Mouse (Mus musculus) midbrain, postnatal 0 days (tissue): ENCODE measurements at regions not wholly inside any gene's neighbourhood (a gene's known extent, or its start where the extent isn't known, plus 50 kb on each side); places are given as distances from the start of the nearest gene placed in this dataset.

Source experiments
- ATAC-seq: fragments of 200-750 bp; cut with Nextera tagmentation; 2 replicates; pipeline ENCODE4 v1.8.0; 2017; ENCODE audit warnings: moderate number of reproducible peaks, mild to moderate bottlenecking, moderate TSS enrichment, moderate library complexity; ENCODE audit not compliant: low FRiP score
- DNase-seq: peaks from one replicate; pipeline ENCODE4 v3.0.0-alpha.2; 2015; ENCODE audit warnings: low spot score
- H3K27ac ChIP-seq: fragments of 300-500 bp; sonication (generic); 2 replicates; pipeline ENCODE4 v1.5.1; 2014; ENCODE audit warnings: low read depth, mild to moderate bottlenecking, low read length, mixed read lengths
- H3K27me3 ChIP-seq: fragments of 300-500 bp; sonication (generic); 2 replicates; pipeline ENCODE4 v1.6.1; 2014; ENCODE audit warnings: low read length, control low read depth, mixed read lengths; ENCODE audit not compliant: insufficient read depth
- H3K36me3 ChIP-seq: fragments of 300-500 bp; sonication (generic); 2 replicates; pipeline ENCODE4 v1.6.1; 2014; ENCODE audit warnings: low read length, control low read depth, mixed read lengths; ENCODE audit not compliant: insufficient read depth
- H3K4me1 ChIP-seq: fragments of 300-500 bp; sonication (generic); 2 replicates; pipeline ENCODE4 v1.6.1; 2014; ENCODE audit warnings: mild to moderate bottlenecking, control low read depth, antibody characterized with exemption, low read length, mixed read lengths; ENCODE audit not compliant: insufficient read depth
- H3K4me2 ChIP-seq: fragments of 300-500 bp; sonication (generic); 2 replicates; pipeline ENCODE4 v1.6.1; 2014; ENCODE audit warnings: low read depth, mild to moderate bottlenecking, low read length, mixed read lengths; ENCODE audit not compliant: poor library complexity, severe bottlenecking
- H3K4me3 ChIP-seq: fragments of 300-500 bp; sonication (generic); 2 replicates; pipeline ENCODE4 v1.5.1; 2014; ENCODE audit warnings: low read depth, mild to moderate bottlenecking, low read length, moderate library complexity
- H3K9ac ChIP-seq: fragments of 300-500 bp; sonication (generic); replicated peaks from 2 replicates; pipeline ENCODE4 v1.6.1; 2014; ENCODE audit warnings: mild to moderate bottlenecking, low read length, moderate library complexity, mixed read lengths; ENCODE audit not compliant: poor library complexity, severe bottlenecking
- H3K9me3 ChIP-seq: fragments of 300-500 bp; sonication (generic); 2 replicates; pipeline ENCODE4 v1.6.1; 2016; ENCODE audit warnings: low read length, control low read depth
- CTCF ChIP-seq: IDR thresholded peaks from 2 replicates; pipeline ENCODE4 v1.5.1; 2016; ENCODE audit warnings: antibody characterized with exemption, mild to moderate bottlenecking
- WGBS: fragments of 180-500 bp; shearing (Covaris S2); extraction: QIAGEN DNeasy Blood & Tissue Kit; methylation state at CpG from one replicate; pipeline ENCODE4 v1.1.7; 2014; 5-methylcytosine and 5-hydroxymethylcytosine counted together

DNA sequence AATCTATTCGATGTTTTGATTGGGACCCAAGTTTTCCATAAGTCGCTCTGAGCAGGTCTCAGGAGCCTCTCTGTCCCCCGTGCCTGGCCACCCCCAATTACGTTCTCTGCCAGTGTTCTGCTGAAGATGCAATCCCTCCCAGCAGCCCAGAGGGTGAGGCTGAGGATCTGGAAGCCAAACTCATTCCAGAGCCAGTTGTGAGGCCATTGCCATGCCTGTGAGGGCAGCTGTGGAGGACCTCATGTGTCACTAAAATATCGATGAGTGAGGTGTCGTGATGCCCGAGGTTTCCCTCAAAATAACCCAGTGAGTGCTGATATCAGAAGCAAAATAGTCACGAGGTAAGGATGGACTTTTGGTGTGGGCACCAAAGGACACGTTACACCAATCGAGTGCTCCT is 93.1 kb upstream of the Mvb12b start:
- Histone ChIP-seq H3K9me3 (no peaks in the 10 kb centered on the region), H3K27me3 (no peaks in the 10 kb centered on the region), H3K4me2 (no peak overlapping the region), H3K27ac (no peak overlapping the region), H3K4me3 (no peak overlapping the region), H3K4me1 (no peaks in the 10 kb centered on the region), H3K36me3 (no peaks in the 10 kb centered on the region), H3K9ac (no peak overlapping the region)
- no peak for DNase-seq
- TF ChIP-seq CTCF: no peak
- no peak for ATAC-seq
- WGBS: 86% methylated on average over 10 of the region's 10 CpGs

DNA sequence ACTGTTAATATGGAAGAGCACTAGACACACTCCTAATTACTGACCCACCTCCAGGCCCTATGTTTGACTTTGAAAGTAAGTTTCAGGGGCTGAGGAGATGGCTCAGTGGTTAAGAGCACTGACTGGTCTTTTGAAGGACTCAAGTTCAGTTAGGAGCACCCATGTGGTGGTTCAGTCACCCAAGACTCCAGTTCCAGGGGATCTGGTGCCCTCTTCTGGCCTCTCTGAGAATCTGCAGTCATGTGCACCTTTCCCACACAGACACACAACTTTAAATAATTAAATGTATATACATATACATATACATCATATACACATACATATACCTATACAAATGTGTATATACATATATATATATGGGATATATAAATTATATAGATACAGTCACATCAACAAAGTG is 91.5 kb upstream of the Mvb12b start:
- H3K9ac ChIP-seq: no peak overlapping the region
- H3K9me3 ChIP-seq: no peaks in the 10 kb centered on the region
- no peak for DNase-seq
- TF ChIP-seq CTCF: peak; percentile 43
- no peak overlapping the region for H3K27ac ChIP-seq
- H3K4me1 ChIP-seq: no peaks in the 10 kb centered on the region
- no peaks in the 10 kb centered on the region for H3K27me3 ChIP-seq
- H3K4me3 ChIP-seq: no peak overlapping the region
- no peak overlapping the region for H3K4me2 ChIP-seq
- no peaks in the 10 kb centered on the region for H3K36me3 ChIP-seq
- no peak for ATAC-seq

GRCm38 (mm10) chr2:33978550-33978949 is 90.8 kb upstream of the Mvb12b start:
- DNase-seq: no peak
- 92% methylated on average over 4 of the region's 4 CpGs for WGBS
- H3K27me3 ChIP-seq: no peaks in the 10 kb centered on the region
- no peak for TF ChIP-seq CTCF
- H3K36me3 ChIP-seq: no peaks in the 10 kb centered on the region
- ATAC-seq: no peak
- no peak overlapping the region for H3K27ac ChIP-seq
- H3K4me1 ChIP-seq: no peaks in the 10 kb centered on the region
- H3K4me2 ChIP-seq: no peak overlapping the region
- H3K9ac ChIP-seq: no peak overlapping the region
- no peak overlapping the region for H3K4me3 ChIP-seq
- H3K9me3 ChIP-seq: no peaks in the 10 kb centered on the region

GRCm38 (mm10) chr2:33977576-33978352 is 90.0 kb upstream of the Mvb12b start:
- no peaks in the 10 kb centered on the region for H3K9me3 ChIP-seq
- H3K27me3 ChIP-seq: no peaks in the 10 kb centered on the region
- no peak overlapping the region for H3K27ac ChIP-seq
- no peak overlapping the region for H3K4me2 ChIP-seq
- TF ChIP-seq CTCF: no peak
- no peaks in the 10 kb centered on the region for H3K36me3 ChIP-seq
- ATAC-seq (no peak), DNase-seq (no peak)
- WGBS: 73% methylated on average over 20 of the region's 20 CpGs
- no peak overlapping the region for H3K9ac ChIP-seq
- no peak overlapping the region for H3K4me3 ChIP-seq
- no peaks in the 10 kb centered on the region for H3K4me1 ChIP-seq

- Histone ChIP-seq H3K9ac (no peak overlapping the region), H3K4me3 (no peak overlapping the region), H3K9me3 (no peaks in the 10 kb centered on the region), H3K4me2 (no peak overlapping the region), H3K27me3 (no peaks in the 10 kb centered on the region), H3K4me1 (no peaks in the 10 kb centered on the region), H3K27ac (no peak overlapping the region), H3K36me3 (no peaks in the 10 kb centered on the region)
- WGBS: 87% methylated on average over 5 of the region's 5 CpGs
- no peak for ATAC-seq
- TF ChIP-seq CTCF: no peak
- DNase-seq: no peak
Observed at GRCm38 (mm10) chr2:33977151-33977550, 89.4 kb upstream of the Mvb12b start.

DNA sequence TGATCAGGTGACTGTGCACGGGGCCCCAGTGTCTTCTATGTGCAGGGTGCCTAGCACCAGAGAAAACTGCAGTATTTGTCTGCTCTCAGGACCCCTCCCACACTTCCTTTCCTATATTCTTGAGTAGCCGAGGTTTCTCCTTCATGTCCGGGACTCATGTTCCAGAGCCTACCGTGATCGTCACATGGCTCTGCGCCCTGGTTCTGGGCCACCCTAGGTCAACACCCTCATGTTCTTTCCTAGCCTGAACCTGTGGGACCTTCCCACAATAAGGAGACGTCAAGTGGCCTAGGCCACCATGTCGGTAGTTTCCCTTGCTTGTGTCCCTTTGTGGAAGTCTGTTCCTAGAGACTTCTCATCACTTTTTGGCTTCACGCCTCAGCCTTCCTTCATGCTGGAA is 88.4 kb upstream of the Mvb12b start:
- no peak for ATAC-seq
- TF ChIP-seq CTCF: no peak
- 91% methylated on average over 9 of the region's 9 CpGs for WGBS

More for the DNA sequence above, 88.4 kb upstream of the Mvb12b start:
- Histone ChIP-seq H3K27me3 (no peaks in the 10 kb centered on the region), H3K4me1 (no peaks in the 10 kb centered on the region), H3K9ac (no peak overlapping the region), H3K9me3 (no peaks in the 10 kb centered on the region), H3K27ac (no peak overlapping the region), H3K36me3 (no peaks in the 10 kb centered on the region), H3K4me2 (no peak overlapping the region), H3K4me3 (no peak overlapping the region)
- no peak for DNase-seq
